Mouse (Mus musculus) liver (tissue): ENCODE results near the gene Gpr18.
"Not testable (repeated sequence)": the region's sequence is repeated elsewhere in the genome, so short reads cannot be mapped to it uniquely, and the experiment has no call there.

Experiments
- DNase-seq: peaks from one replicate; pipeline ENCODE4 v3.0.0-alpha.2; 2020; ENCODE audit warnings: mixed read lengths

Gene Gpr18

GRCm38 (mm10) chr14:121879266-121879840 is 36.2 kb downstream of the Gpr18 start:
- DNase-seq, result peak; percentile 28

GRCm38 (mm10) chr14:121878859-121879206 is 36.7 kb downstream of the Gpr18 start:
- DNase-seq, result no peak

- peak; percentile 98 for DNase-seq
Observed at GRCm38 (mm10) chr14:121878176-121878858, 37.3 kb downstream of the Gpr18 start, which contains the start of gene Ubac2. Gene Ubac2 (plus strand): TSS chr14:121878620.

- no peak for DNase-seq
Observed at GRCm38 (mm10) chr14:121877640-121878039, 37.9 kb downstream of the Gpr18 start.

- no peak for DNase-seq
Observed at GRCm38 (mm10) chr14:121876860-121877259, 38.7 kb downstream of the Gpr18 start.

GRCm38 (mm10) chr14:121876190-121876589 is 39.4 kb downstream of the Gpr18 start:
- not testable (repeated sequence) for DNase-seq

- no peak for DNase-seq
Observed at GRCm38 (mm10) chr14:121873646-121874045, 41.9 kb downstream of the Gpr18 start.

GRCm38 (mm10) chr14:121873172-121873571 is 42.4 kb downstream of the Gpr18 start:
- no peak for DNase-seq

GRCm38 (mm10) chr14:121872760-121873159 is 42.8 kb downstream of the Gpr18 start:
- DNase-seq, result no peak

GRCm38 (mm10) chr14:121869111-121869510 is 46.5 kb downstream of the Gpr18 start:
- DNase-seq, result no peak

- DNase-seq, result no peak
Observed at GRCm38 (mm10) chr14:121866574-121866973, 49.0 kb downstream of the Gpr18 start.

GRCm38 (mm10) chr14:121865162-121865561 is 50.4 kb downstream of the Gpr18 start:
- peak; percentile 68 for DNase-seq
